Mouse (Mus musculus): ENCODE measurements around the gene Gm14393. TPM values are rescaled to one million over a fixed set of nuclear protein-coding genes. Genes with fewer than 3 reads are reported as not detected.
"Not testable (repeated sequence)": the region's sequence is repeated elsewhere in the genome, so short reads cannot be mapped to it uniquely, and the experiment has no call there.

The Gm14393 gene
- 1.0 and 1.4 TPM in 2 replicates for polyA plus RNA-seq (2015; fragmentation: Nextera tagmentation; extraction: Ambion mirVana)

DNA sequence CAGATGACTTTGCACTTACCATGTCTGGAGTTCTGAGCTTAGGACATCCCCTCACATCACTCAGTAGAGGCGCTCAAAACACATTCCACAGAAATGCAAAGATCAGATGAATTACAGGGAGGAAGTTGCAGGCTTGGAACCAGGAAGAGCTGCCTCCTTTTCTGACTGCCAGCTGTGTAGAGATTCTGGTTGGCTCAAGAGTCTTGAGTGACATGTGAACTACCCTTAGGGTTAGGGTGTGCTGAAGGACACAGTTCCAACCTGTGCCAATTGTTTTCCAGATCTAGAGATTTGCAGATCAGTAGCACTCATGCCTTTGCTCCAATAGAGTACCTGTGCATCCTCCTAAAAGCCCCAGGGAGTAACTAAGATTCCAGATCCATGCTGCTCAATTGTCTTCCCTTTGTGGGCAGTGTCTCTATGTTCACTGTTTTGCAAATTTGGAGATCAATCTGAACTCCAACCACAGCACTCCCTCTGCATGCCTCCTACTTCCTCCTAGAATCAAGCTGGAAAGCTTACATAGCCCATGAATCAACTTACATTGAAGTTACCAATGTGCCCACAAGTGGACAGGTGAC lies at the start of gene Gm14393:
Gene Gm14393, minus strand, starts transcription at position 101 of the 581 bp plus-strand sequence.
- ATAC-seq (ENCODE audit: low read depth); H3K27me3 ChIP-seq (ENCODE audit: control insufficient read depth, insufficient read depth, low read depth, low read length); H3K4me3 ChIP-seq (ENCODE audit: low read length); H3K4me1 ChIP-seq (replicated peaks; ENCODE audit: control insufficient read depth, insufficient read depth, low read length); H3K4me2 ChIP-seq (ENCODE audit: low read depth, low read length); H3K9ac ChIP-seq (ENCODE audit: low read length); H3K27ac ChIP-seq (ENCODE audit: low read length); H3K36me3 ChIP-seq (ENCODE audit: control insufficient read depth, insufficient read depth, low read length); H3K9me3 ChIP-seq (ENCODE audit: control insufficient read depth, low read length): not testable (repeated sequence)
- 66% methylated on average over 1 of the region's 1 CpGs for WGBS

DNA sequence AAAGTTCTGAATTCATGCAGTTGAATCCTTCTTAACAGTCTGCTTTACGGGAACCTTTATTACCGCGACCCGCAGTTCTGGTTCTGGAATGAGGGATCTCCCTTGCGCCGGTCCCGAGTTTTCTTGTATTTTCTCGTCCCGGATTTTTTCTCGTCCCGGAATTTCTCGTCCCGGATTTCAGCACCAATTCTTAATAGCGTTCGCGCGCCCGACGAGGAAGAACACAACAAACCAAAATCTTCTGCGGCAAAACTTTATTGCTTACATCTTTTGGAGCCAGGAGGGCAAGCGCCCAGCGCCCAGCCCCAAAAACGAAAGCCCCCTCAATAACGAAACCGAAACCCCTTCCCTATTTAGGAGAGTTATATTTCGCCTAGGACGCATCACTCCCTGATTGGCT lies 23.3 kb downstream of the Gm14393 start:
- not testable (repeated sequence) for H3K4me3 ChIP-seq (ENCODE audit: low read length); H3K27ac ChIP-seq (ENCODE audit: low read length); H3K36me3 ChIP-seq (ENCODE audit: control insufficient read depth, insufficient read depth, low read length); ATAC-seq (ENCODE audit: low read depth); H3K9me3 ChIP-seq (ENCODE audit: control insufficient read depth, low read length); H3K4me2 ChIP-seq (ENCODE audit: low read depth, low read length); H3K27me3 ChIP-seq (ENCODE audit: control insufficient read depth, insufficient read depth, low read depth, low read length); H3K9ac ChIP-seq (ENCODE audit: low read length); H3K4me1 ChIP-seq (replicated peaks; ENCODE audit: control insufficient read depth, insufficient read depth, low read length)
- WGBS, result 94% methylated on average over 22 of the region's 27 CpGs

Other genes starting within 250 kb of the Gm14393 start
- 0.24 TPM in 1 of 2 replicates, not detected in the other for gene Gm14444, start 57.5 kb downstream of the Gm14393 start, polyA plus RNA-seq (2015; fragmentation: Nextera tagmentation; extraction: Ambion mirVana)
- 5.3 and 6.0 TPM in 2 replicates for gene Gm14399, start 74.2 kb upstream of the Gm14393 start, polyA plus RNA-seq (2015; fragmentation: Nextera tagmentation; extraction: Ambion mirVana)
- gene Gm14443, start 108.1 kb upstream of the Gm14393 start, polyA plus RNA-seq (2015; fragmentation: Nextera tagmentation; extraction: Ambion mirVana), result 0.63 and 0.65 TPM in 2 replicates
- gene Gm14391, start 139.1 kb upstream of the Gm14393 start, polyA plus RNA-seq (2015; fragmentation: Nextera tagmentation; extraction: Ambion mirVana), result 2.3 and 7.6 TPM in 2 replicates
- 0.09 and 5.0 TPM in 2 replicates for gene Gm14440, start 207.3 kb upstream of the Gm14393 start, polyA plus RNA-seq (2015; fragmentation: Nextera tagmentation; extraction: Ambion mirVana)

All from lung, embryonic 16.5 days (tissue).